Mouse (Mus musculus) right cerebral cortex, postnatal 4 days (tissue): Measurements from ENCODE around the gene Sppl3.
A peak's percentile ranks its signal among the peaks of the same experiment; 100 is the strongest.
"Not testable (repeated sequence)": the region's sequence is repeated elsewhere in the genome, so short reads cannot be mapped to it uniquely, and the experiment has no call there.

ENCODE experiments used
- DNase-seq: peaks from one replicate; pipeline ENCODE4 v3.0.0-alpha.2; 2022

Sppl3 gene

GRCm38 (mm10) chr5:115081636-115082035, 70.7 kb downstream of the Sppl3 start:
- no peak for DNase-seq

GRCm38 (mm10) chr5:115083492-115083891, 72.6 kb downstream of the Sppl3 start:
- no peak for DNase-seq

GRCm38 (mm10) chr5:115085675-115086074, 74.7 kb downstream of the Sppl3 start:
- DNase-seq = no peak

- no peak for DNase-seq
Observed at GRCm38 (mm10) chr5:115089592-115090268, 78.8 kb downstream of the Sppl3 start.

- no peak for DNase-seq
Observed at GRCm38 (mm10) chr5:115091015-115091414, 80.1 kb downstream of the Sppl3 start.

GRCm38 (mm10) chr5:115091776-115092175, 80.8 kb downstream of the Sppl3 start:
- DNase-seq = no peak

GRCm38 (mm10) chr5:115098195-115098594, 87.3 kb downstream of the Sppl3 start, which contains the start of gene Gm10401:
Gene Gm10401, minus strand, starts transcription at chr5:115098295.
- no peak for DNase-seq

- DNase-seq = no peak
Observed at GRCm38 (mm10) chr5:115099530-115099929, 88.6 kb downstream of the Sppl3 start.

- no peak for DNase-seq
Observed at GRCm38 (mm10) chr5:115099991-115100390, 89.1 kb downstream of the Sppl3 start.

- DNase-seq = no peak
Observed at GRCm38 (mm10) chr5:115100473-115100872, 89.5 kb downstream of the Sppl3 start.

- DNase-seq = no peak
Observed at GRCm38 (mm10) chr5:115102231-115102630, 91.3 kb downstream of the Sppl3 start.

- DNase-seq = not testable (repeated sequence)
Observed at GRCm38 (mm10) chr5:115103253-115103652, 92.3 kb downstream of the Sppl3 start.

- no peak for DNase-seq
Observed at GRCm38 (mm10) chr5:115111156-115111555, 100.2 kb downstream of the Sppl3 start.

GRCm38 (mm10) chr5:115113244-115113643, 102.3 kb downstream of the Sppl3 start:
- DNase-seq = no peak

- no peak for DNase-seq
Observed at GRCm38 (mm10) chr5:115114501-115114900, 103.6 kb downstream of the Sppl3 start.

GRCm38 (mm10) chr5:115116426-115116825, 105.5 kb downstream of the Sppl3 start:
- no peak for DNase-seq

GRCm38 (mm10) chr5:115117467-115117866, 106.5 kb downstream of the Sppl3 start:
- DNase-seq = no peak

- peak; percentile 30 for DNase-seq
Observed at GRCm38 (mm10) chr5:115118961-115119570, 108.1 kb downstream of the Sppl3 start, which contains the start of gene Acads. Gene Acads, minus strand, starts transcription at chr5:115119346.

- DNase-seq = no peak
Observed at GRCm38 (mm10) chr5:115120978-115121377, 110.0 kb downstream of the Sppl3 start.

GRCm38 (mm10) chr5:115124690-115125089, 113.8 kb downstream of the Sppl3 start:
- DNase-seq = no peak

- DNase-seq = peak; percentile 78
Observed at GRCm38 (mm10) chr5:115125211-115125871, 114.4 kb downstream of the Sppl3 start.

GRCm38 (mm10) chr5:115126578-115127312, 115.8 kb downstream of the Sppl3 start:
- no peak for DNase-seq
